11 mouse cellular contexts compared by ENCODE assay signal in genomic region chr1:72805476-72806043, GRCm38 (mm10). TPM values are rescaled to one million over a fixed set of nuclear protein-coding genes. Genes with fewer than 3 reads are reported as not detected.
DNase-seq lines count a peak whose midpoint lies in the region; ATAC-seq and TF ChIP-seq lines count a peak whose summit lies in the region.
"Had no signal": no experiment of that assay in that cellular context is flagged by ENCODE, and none has a peak within 500 bp of the region (broad histone marks: within the 10 kb centered on the region; RNA-seq: fewer than 3 reads in every experiment).

No protein-coding gene starts in this region.

- peaks cover 34% of the 10 kb centered on the region for H3K4me1 ChIP-seq in forebrain, embryonic 10.5 days
- no peaks in the 10 kb centered on the region for H3K4me1 ChIP-seq in forebrain, postnatal 0 days (ENCODE audit: insufficient read depth)
- peaks cover 62% of the 10 kb centered on the region for H3K4me1 ChIP-seq in E14TG2a.4 (replicated peaks; ENCODE audit: low read depth, low read length)
- H3K4me1 ChIP-seq in forebrain, embryonic 14.5 days (ENCODE audit: control insufficient read depth, insufficient read depth, low read length), result peaks cover 15% of the 10 kb centered on the region
- no peaks in the 10 kb centered on the region for H3K4me1 ChIP-seq in liver, postnatal 0 days (ENCODE audit: insufficient read depth)

- no peak overlapping the region for H3K4me2 ChIP-seq in forebrain, postnatal 0 days (ENCODE audit: low read depth)
- no peak overlapping the region for H3K4me2 ChIP-seq in forebrain, embryonic 14.5 days (ENCODE audit: low read length)
- H3K4me2 ChIP-seq in liver, postnatal 0 days (ENCODE audit: low read depth, low read length), result no peak overlapping the region
- H3K4me2 ChIP-seq: heart, embryonic 13.5 days had no signal

- H3K9ac ChIP-seq in forebrain, postnatal 0 days, result no peak overlapping the region
- H3K9ac ChIP-seq in forebrain, embryonic 14.5 days (ENCODE audit: low read length), result no peak overlapping the region
- no peak overlapping the region for H3K9ac ChIP-seq in liver, postnatal 0 days (replicated peaks)
- H3K9ac ChIP-seq: heart, embryonic 13.5 days had no signal

- peak; percentile 24 for DNase-seq in forebrain, embryonic 10.5 days (ENCODE audit: extremely low spot score, low spot score)
- DNase-seq in forebrain, postnatal 0 days, result no peak
- no peak for DNase-seq in forebrain, embryonic 14.5 days (ENCODE audit: low spot score)
- DNase-seq in liver, postnatal 0 days, result no peak
- no peak for DNase-seq in right cerebral cortex, postnatal 36 days (ENCODE audit: low spot score in 2 of 2)
- no peak for DNase-seq in layer of hippocampus, postnatal 25 days (ENCODE audit: extremely low spot score in 1 of 2, low spot score in 1 of 2)
- DNase-seq in adipocyte (ENCODE audit: low spot score), result no peak
- DNase-seq: kidney, adult 2 months had no signal

- H3K27me3 ChIP-seq in forebrain, embryonic 10.5 days (ENCODE audit: poor library complexity, severe bottlenecking), result no peaks in the 10 kb centered on the region
- no peaks in the 10 kb centered on the region for H3K27me3 ChIP-seq in forebrain, postnatal 0 days (ENCODE audit: insufficient read depth, low read length)
- no peaks in the 10 kb centered on the region for H3K27me3 ChIP-seq in E14TG2a.4 (ENCODE audit: insufficient read depth, low read length)
- no peaks in the 10 kb centered on the region for H3K27me3 ChIP-seq in forebrain, embryonic 14.5 days (replicated peaks; ENCODE audit: control insufficient read depth, insufficient read depth, low read length)
- no peaks in the 10 kb centered on the region for H3K27me3 ChIP-seq in liver, postnatal 0 days (ENCODE audit: insufficient read depth, low read length)
- H3K27me3 ChIP-seq: heart, embryonic 13.5 days had no signal

- no peaks in the 10 kb centered on the region for H3K36me3 ChIP-seq in forebrain, embryonic 10.5 days (replicated peaks)
- H3K36me3 ChIP-seq in forebrain, postnatal 0 days (ENCODE audit: insufficient read depth), result no peaks in the 10 kb centered on the region
- no peaks in the 10 kb centered on the region for H3K36me3 ChIP-seq in E14TG2a.4 (ENCODE audit: insufficient read depth, low read length)
- no peaks in the 10 kb centered on the region for H3K36me3 ChIP-seq in forebrain, embryonic 14.5 days (ENCODE audit: control insufficient read depth, insufficient read depth, low read length)
- H3K36me3 ChIP-seq in liver, postnatal 0 days (replicated peaks; ENCODE audit: insufficient read depth, low read length), result no peaks in the 10 kb centered on the region
- H3K36me3 ChIP-seq: heart, embryonic 13.5 days had no signal

- peaks cover 4% of the 10 kb centered on the region; the same call in 1 of the 2 replicates for H3K9me3 ChIP-seq in forebrain, embryonic 10.5 days
- no peaks in the 10 kb centered on the region for H3K9me3 ChIP-seq in forebrain, postnatal 0 days (ENCODE audit: low read length)
- H3K9me3 ChIP-seq in E14TG2a.4 (ENCODE audit: low read length), result peaks cover 6% of the 10 kb centered on the region; the same call in 1 of the 2 replicates
- no peaks in the 10 kb centered on the region for H3K9me3 ChIP-seq in forebrain, embryonic 14.5 days (replicated peaks; ENCODE audit: control insufficient read depth, low read length)
- H3K9me3 ChIP-seq in liver, postnatal 0 days (ENCODE audit: low read length), result no peaks in the 10 kb centered on the region

- TF ChIP-seq EP300 in liver, postnatal 0 days (IDR thresholded peaks at IDR 0.05; ENCODE audit: low read depth), result no peak

- ATAC-seq in forebrain, postnatal 0 days, result no peak
- peak; percentile 52; the same call in 1 of the 2 replicates for ATAC-seq in forebrain, embryonic 14.5 days
- no peak for ATAC-seq in liver, postnatal 0 days

- 11% methylated on average over 4 of the region's 4 CpGs for WGBS in forebrain, embryonic 10.5 days
- 19% methylated on average over 4 of the region's 4 CpGs for WGBS in forebrain, postnatal 0 days
- 3% methylated on average over 4 of the region's 4 CpGs for WGBS in forebrain, embryonic 14.5 days
- 40% methylated on average over 4 of the region's 4 CpGs for WGBS in liver, postnatal 0 days (ENCODE audit: insufficient replicate concordance)

- no peak for TF ChIP-seq CTCF in forebrain, postnatal 0 days (IDR thresholded peaks at IDR 0.05; ENCODE audit: low read depth)
- no peak for TF ChIP-seq CTCF in E14TG2a.4 (conservative IDR thresholded peaks at IDR 0.05; ENCODE audit: low read length)
- TF ChIP-seq CTCF in liver, postnatal 0 days (IDR thresholded peaks at IDR 0.05; ENCODE audit: low read depth), result no peak

- peak overlapping the region; percentile 18; the same call in 1 of the 2 replicates for H3K4me3 ChIP-seq in forebrain, embryonic 10.5 days
- no peak overlapping the region for H3K4me3 ChIP-seq in forebrain, postnatal 0 days (ENCODE audit: low read depth, low read length)
- peak overlapping the region; percentile 54 for H3K4me3 ChIP-seq in E14TG2a.4 (replicated peaks; ENCODE audit: low read length)
- H3K4me3 ChIP-seq in forebrain, embryonic 14.5 days (ENCODE audit: low read depth, low read length), result no peak overlapping the region
- no peak overlapping the region for H3K4me3 ChIP-seq in liver, postnatal 0 days (ENCODE audit: low read depth, low read length)
- H3K4me3 ChIP-seq: heart, embryonic 13.5 days had no signal

- H3K27ac ChIP-seq in forebrain, embryonic 10.5 days, result peak overlapping the region; percentile 92
- no peak overlapping the region for H3K27ac ChIP-seq in forebrain, postnatal 0 days (ENCODE audit: low read depth, low read length)
- H3K27ac ChIP-seq in forebrain, embryonic 14.5 days (ENCODE audit: low read depth, low read length), result peak overlapping the region; percentile 46; the same call in 1 of the 2 replicates
- 0 out of 2 replicates have a peak overlapping the region, but pooled peaks have one; percentile 49 for H3K27ac ChIP-seq in liver, postnatal 0 days (ENCODE audit: low read depth)
- H3K27ac ChIP-seq: heart, embryonic 13.5 days had no signal

RNA-seq across cellular contexts. Expression of gene Igfbp2, which starts 18.7 kb away (rescaled TPM):
- 742 and 777 TPM in 2 replicates for polyA plus RNA-seq in forebrain, embryonic 10.5 days (2016; fragmentation: Nextera tagmentation; extraction: Ambion mirVana)
- 311 and 330 TPM in 2 replicates for total RNA-seq in forebrain, postnatal 0 days (2014; rRNA removed)
- polyA plus RNA-seq in forebrain, postnatal 0 days (2015; fragmentation: Nextera tagmentation; extraction: Ambion mirVana), result 341 and 409 TPM in 2 replicates
- 384 and 410 TPM in 2 replicates for polyA plus RNA-seq in forebrain, embryonic 14.5 days (2014; fragmentation: Nextera tagmentation; extraction: Ambion mirVana)
- polyA plus RNA-seq in liver, postnatal 0 days (2015; fragmentation: Nextera tagmentation; extraction: Ambion mirVana), result 3,364 and 3,428 TPM in 2 replicates
- total RNA-seq in layer of hippocampus, postnatal 25 days (2021), result 10 to 100 TPM; 44.4 to 50.5 TPM
- total RNA-seq: megakaryocyte progenitor cell, adult 5-6 weeks had no signal

Comparison
In these comparisons a context has a peak if more than half of its experiments do, and no peak if none do; other contexts are left out.
1. H3K4me3 ChIP-seq: peak in forebrain, embryonic 10.5 days (single experiment) and E14TG2a.4 (single experiment); none in forebrain, postnatal 0 days (single experiment), forebrain, embryonic 14.5 days (single experiment) and liver, postnatal 0 days (single experiment).